Mouse (Mus musculus) neutrophil, adult 59 days (primary cell): ENCODE measurements around the gene Glp2r. TPM values are rescaled to one million over a fixed set of nuclear protein-coding genes. Genes with fewer than 3 reads are reported as not detected.

ENCODE experiments used
- total RNA-seq, 2 experiments: library from RNA; stranded (reverse); gene quantifications; 1 replicate in 1 of 2; 2 replicates in 1 of 2; pipeline ENCODE4 v1.2.4; 2023

The Glp2r gene
- total RNA-seq = not detected

GRCm38 (mm10) chr11:67771053-67771452 is at the start of gene Glp2r:
Gene Glp2r (minus strand): TSS chr11:67771153.

GRCm38 (mm10) chr11:67797931-67798330 is 27.0 kb upstream of the Glp2r start, which contains the start of gene Dhrs7c:
Gene Dhrs7c (plus strand): TSS chr11:67798187.

GRCm38 (mm10) chr11:67774379-67774778 is 3.4 kb upstream of the Glp2r start, which contains the start of gene Gsg1l2:
Gene Gsg1l2 (plus strand): TSS chr11:67774608.

GRCm38 (mm10) chr11:67694703-67695376 is 76.1 kb downstream of the Glp2r start, which contains the start of gene Rcvrn:
Gene Rcvrn (plus strand): TSS chr11:67695326.

Other genes with a start within 250 kb of the Glp2r start
- 1 to 10 TPM in 1 of 2 experiments, under 1 TPM in 1; 0.37 to 1.0 TPM for gene Rcvrn, start 75.8 kb downstream of the Glp2r start, total RNA-seq
- not detected for gene Gsg1l2, start 3.5 kb upstream of the Glp2r start, total RNA-seq
- gene Dhrs7c, start 27.0 kb upstream of the Glp2r start, total RNA-seq = not detected
- not detected for gene Usp43, start 151.0 kb upstream of the Glp2r start, total RNA-seq
- gene Cfap52, start 194.5 kb upstream of the Glp2r start, total RNA-seq = not detected
- 10 to 100 TPM; 18.7 to 23.9 TPM for gene Stx8, start 195.0 kb upstream of the Glp2r start, total RNA-seq